16 mouse cellular contexts compared by ENCODE assay signal in genomic region chr8:120912463-120912862, GRCm38 (mm10).
DNase-seq lines count a peak whose midpoint lies in the region; ATAC-seq and TF ChIP-seq lines count a peak whose summit lies in the region.
"Had no signal": no experiment of that assay in that cellular context is flagged by ENCODE, and none has a peak within 500 bp of the region (broad histone marks: within the 10 kb centered on the region; RNA-seq: fewer than 3 reads in every experiment).

No protein-coding gene starts in this region.

- no peaks in the 10 kb centered on the region for H3K27me3 ChIP-seq in intestine, embryonic 14.5 days (replicated peaks; ENCODE audit: control insufficient read depth, insufficient read depth, low read length)
- H3K27me3 ChIP-seq in intestine, postnatal 0 days (replicated peaks; ENCODE audit: control insufficient read depth, insufficient read depth, low read length), result no peaks in the 10 kb centered on the region
- H3K27me3 ChIP-seq in intestine, embryonic 15.5 days (replicated peaks), result no peaks in the 10 kb centered on the region
- H3K27me3 ChIP-seq in limb, embryonic 10.5 days (ENCODE audit: low read depth, poor library complexity, severe bottlenecking), result peaks cover 75% of the 10 kb centered on the region
- H3K27me3 ChIP-seq: embryonic facial prominence, embryonic 12.5 days had no signal

- ATAC-seq in intestine, embryonic 14.5 days (replicated peaks; ENCODE audit: low FRiP score, low TSS enrichment, low read depth), result no peak
- ATAC-seq in intestine, postnatal 0 days, result no peak
- no peak for ATAC-seq in intestine, embryonic 15.5 days
- ATAC-seq in activated CD4-positive, CD25-positive, alpha-beta regulatory T cell, adult 4 months, result no peak
- ATAC-seq: forebrain, embryonic 16.5 days; hindbrain, embryonic 16.5 days; inflammation-experienced regulatory T-cells, adult 6 months had no signal

- no peaks in the 10 kb centered on the region for H3K36me3 ChIP-seq in intestine, embryonic 14.5 days (ENCODE audit: control insufficient read depth, insufficient read depth, low read length)
- H3K36me3 ChIP-seq in intestine, postnatal 0 days (ENCODE audit: control insufficient read depth, insufficient read depth), result no peaks in the 10 kb centered on the region
- no peaks in the 10 kb centered on the region for H3K36me3 ChIP-seq in intestine, embryonic 15.5 days
- no peaks in the 10 kb centered on the region for H3K36me3 ChIP-seq in limb, embryonic 10.5 days
- H3K36me3 ChIP-seq: embryonic facial prominence, embryonic 12.5 days; heart, embryonic 12.5 days had no signal

- peaks cover 21% of the 10 kb centered on the region; the same call in 1 of the 2 replicates for H3K4me1 ChIP-seq in intestine, embryonic 14.5 days (replicated peaks; ENCODE audit: control insufficient read depth, insufficient read depth, low read length)
- H3K4me1 ChIP-seq in intestine, postnatal 0 days (replicated peaks; ENCODE audit: control insufficient read depth, insufficient read depth, low read length), result no peaks in the 10 kb centered on the region
- H3K4me1 ChIP-seq in intestine, embryonic 15.5 days (replicated peaks), result peaks cover 16% of the 10 kb centered on the region
- peaks cover 65% of the 10 kb centered on the region for H3K4me1 ChIP-seq in limb, embryonic 10.5 days

- no peak for DNase-seq in intestine, embryonic 14.5 days (ENCODE audit: low spot score)
- no peak for DNase-seq in limb, embryonic 10.5 days (ENCODE audit: low spot score)
- no peak for DNase-seq in gastrocnemius, postnatal 14 days
- DNase-seq: adrenal gland, postnatal 10 days; cerebellum, adult 11 months; cerebellum, adult 8-10 months; cerebellum, postnatal 14 days; gastrocnemius, postnatal 10 days had no signal

- H3K27ac ChIP-seq in intestine, embryonic 14.5 days (ENCODE audit: low read depth), result peak overlapping the region; percentile 66
- H3K27ac ChIP-seq in intestine, postnatal 0 days (ENCODE audit: low read depth, low read length), result no peak overlapping the region
- 0 out of 2 replicates have a peak overlapping the region, but pooled peaks have one; percentile 17 for H3K27ac ChIP-seq in intestine, embryonic 15.5 days
- peak overlapping the region; percentile 57; the same call in 1 of the 2 replicates for H3K27ac ChIP-seq in limb, embryonic 10.5 days
- H3K27ac ChIP-seq: embryonic facial prominence, embryonic 12.5 days had no signal

- H3K9ac ChIP-seq in intestine, embryonic 14.5 days (ENCODE audit: low read length), result no peak overlapping the region
- H3K9ac ChIP-seq in intestine, postnatal 0 days (ENCODE audit: low read depth, low read length), result no peak overlapping the region
- H3K9ac ChIP-seq in intestine, embryonic 15.5 days, result no peak overlapping the region
- H3K9ac ChIP-seq: embryonic facial prominence, embryonic 12.5 days; heart, embryonic 12.5 days had no signal

- no peak overlapping the region for H3K4me3 ChIP-seq in intestine, embryonic 14.5 days (ENCODE audit: low read depth, low read length)
- H3K4me3 ChIP-seq in intestine, postnatal 0 days (ENCODE audit: low read depth, low read length), result no peak overlapping the region
- H3K4me3 ChIP-seq in intestine, embryonic 15.5 days (replicated peaks), result no peak overlapping the region
- H3K4me3 ChIP-seq in limb, embryonic 10.5 days, result no peak overlapping the region
- H3K4me3 ChIP-seq: embryonic facial prominence, embryonic 12.5 days; heart, embryonic 12.5 days had no signal

- no peak for TF ChIP-seq CTCF in intestine, postnatal 0 days (IDR thresholded peaks at IDR 0.05; ENCODE audit: low read depth)

- H3K4me2 ChIP-seq in intestine, embryonic 14.5 days (ENCODE audit: low read length), result no peak overlapping the region
- H3K4me2 ChIP-seq in intestine, postnatal 0 days (replicated peaks; ENCODE audit: low read depth), result no peak overlapping the region
- no peak overlapping the region for H3K4me2 ChIP-seq in intestine, embryonic 15.5 days (replicated peaks)
- H3K4me2 ChIP-seq: embryonic facial prominence, embryonic 12.5 days; heart, embryonic 12.5 days had no signal

- intact Hi-C loops in gastrocnemius, postnatal 14 days (cut with DNase I; ENCODE audit: low total_unique reads), result no loop called here

- no peaks in the 10 kb centered on the region for H3K9me3 ChIP-seq in intestine, embryonic 14.5 days (ENCODE audit: control insufficient read depth, low read length)
- no peaks in the 10 kb centered on the region for H3K9me3 ChIP-seq in intestine, postnatal 0 days (ENCODE audit: control insufficient read depth)
- no peaks in the 10 kb centered on the region for H3K9me3 ChIP-seq in intestine, embryonic 15.5 days
- H3K9me3 ChIP-seq in limb, embryonic 10.5 days (replicated peaks), result no peaks in the 10 kb centered on the region
- H3K9me3 ChIP-seq: embryonic facial prominence, embryonic 12.5 days; heart, embryonic 12.5 days had no signal

- 19% methylated on average over 6 of the region's 6 CpGs for WGBS in intestine, embryonic 14.5 days
- WGBS in intestine, postnatal 0 days, result 43% methylated on average over 6 of the region's 6 CpGs
- 37% methylated on average over 6 of the region's 6 CpGs for WGBS in intestine, embryonic 15.5 days
- WGBS in limb, embryonic 10.5 days, result 21% methylated on average over 6 of the region's 6 CpGs
